Mouse (Mus musculus) midbrain, embryonic 13.5 days (tissue): ENCODE data around the gene Mei1. TPM values are rescaled to one million over a fixed set of nuclear protein-coding genes. Genes with fewer than 3 reads are reported as not detected.
A peak's percentile ranks its signal among the peaks of the same experiment; 100 is the strongest.

Experiments
- ATAC-seq: fragments of 200-750 bp; cut with Nextera tagmentation; 2 replicates; pipeline ENCODE4 v1.8.0; 2017; ENCODE audit warnings: mild to moderate bottlenecking, moderate TSS enrichment, moderate library complexity
- H3K27ac ChIP-seq: fragments of 300-500 bp; sonication (generic); 2 replicates; pipeline ENCODE4 v1.5.1; 2015; ENCODE audit warnings: inconsistent platforms, mild to moderate bottlenecking, moderate library complexity
- H3K27me3 ChIP-seq: fragments of 300-500 bp; sonication (generic); 2 replicates; pipeline ENCODE4 v1.6.1; 2015; ENCODE audit warnings: mild to moderate bottlenecking, inconsistent platforms
- H3K36me3 ChIP-seq: fragments of 300-500 bp; sonication (generic); 2 replicates; pipeline ENCODE4 v1.6.1; 2015; ENCODE audit warnings: mild to moderate bottlenecking, inconsistent platforms
- H3K4me1 ChIP-seq: fragments of 300-500 bp; sonication (generic); replicated peaks from 2 replicates; pipeline ENCODE4 v1.6.1; 2015; ENCODE audit warnings: inconsistent platforms
- H3K4me2 ChIP-seq: fragments of 300-500 bp; sonication (generic); replicated peaks from 2 replicates; pipeline ENCODE4 v1.6.1; 2015; ENCODE audit warnings: moderate library complexity, mild to moderate bottlenecking, inconsistent platforms
- H3K4me3 ChIP-seq: fragments of 300-500 bp; sonication (generic); replicated peaks from 2 replicates; pipeline ENCODE4 v1.5.1; 2015; ENCODE audit warnings: mild to moderate bottlenecking, inconsistent platforms
- H3K9ac ChIP-seq: fragments of 300-500 bp; sonication (generic); replicated peaks from 2 replicates; pipeline ENCODE4 v1.6.1; 2015; ENCODE audit warnings: mild to moderate bottlenecking, inconsistent platforms
- H3K9me3 ChIP-seq: fragments of 300-500 bp; sonication (generic); 2 replicates; pipeline ENCODE4 v1.6.1; 2016; ENCODE audit warnings: mild to moderate bottlenecking, inconsistent platforms
- WGBS: fragments of 180-500 bp; shearing (Covaris S2); methylation state at CpG from one replicate; pipeline ENCODE4 v1.1.7; 2015; 5-methylcytosine and 5-hydroxymethylcytosine counted together
- polyA plus RNA-seq: library from polyadenylated mRNA; unstranded; fragments of >200 nt; fragmentation: Nextera tagmentation; extraction: Ambion mirVana; gene quantifications from 2 replicates; pipeline ENCODE4 v1.2.1, GENCODE M21; 2015

The Mei1 gene
- 0.05 TPM in 1 of 2 replicates, not detected in the other for polyA plus RNA-seq

GRCm38 (mm10) chr15:82069898-82070297 is at the start of gene Mei1:
Mei1 (plus strand) TSS chr15:82069996.
- no peak for ATAC-seq
- H3K9ac ChIP-seq, result no peak within 1 kb of the TSS
- no peak within 1 kb of the TSS for H3K27ac ChIP-seq
- peak within 1 kb of the TSS; percentile 42 for H3K4me2 ChIP-seq
- 28% methylated on average over 40 of the region's 40 CpGs for WGBS
- H3K36me3 ChIP-seq, result no peaks in the 10 kb centered on the region
- H3K4me3 ChIP-seq, result peak within 1 kb of the TSS; percentile 15; the same call in 1 of the 2 replicates
- H3K9me3 ChIP-seq, result no peaks in the 10 kb centered on the region
- 0 out of 2 replicates have a peak, but pooled peaks cover 4% of the 10 kb centered on the region for H3K4me1 ChIP-seq
- H3K27me3 ChIP-seq, result peaks cover 33% of the 10 kb centered on the region

- Histone ChIP-seq H3K27ac (no peak overlapping the region), H3K4me1 (0 out of 2 replicates have a peak, but pooled peaks cover under 1% of the 10 kb centered on the region), H3K9me3 (no peaks in the 10 kb centered on the region), H3K36me3 (peaks cover 74% of the 10 kb centered on the region), H3K27me3 (no peaks in the 10 kb centered on the region), H3K4me3 (no peak overlapping the region), H3K4me2 (no peak overlapping the region), H3K9ac (no peak overlapping the region)
- 95% methylated on average over 13 of the region's 13 CpGs for WGBS
- no peak for ATAC-seq
These were observed 47.2 kb upstream of the Mei1 start for GRCm38 (mm10) chr15:82022535-82023088.

- Histone ChIP-seq H3K27me3 (no peaks in the 10 kb centered on the region), H3K4me1 (no peaks in the 10 kb centered on the region), H3K9me3 (no peaks in the 10 kb centered on the region), H3K4me3 (no peak overlapping the region), H3K4me2 (no peak overlapping the region), H3K27ac (no peak overlapping the region), H3K36me3 (peaks cover 85% of the 10 kb centered on the region), H3K9ac (no peak overlapping the region)
- 88% methylated on average over 6 of the region's 6 CpGs for WGBS
- no peak for ATAC-seq
These were observed 45.7 kb upstream of the Mei1 start for GRCm38 (mm10) chr15:82023965-82024635.

GRCm38 (mm10) chr15:82027276-82027675 is 42.5 kb upstream of the Mei1 start:
- Histone ChIP-seq H3K36me3 (peaks cover 98% of the 10 kb centered on the region), H3K4me3 (no peak overlapping the region), H3K4me1 (no peaks in the 10 kb centered on the region), H3K27me3 (no peaks in the 10 kb centered on the region), H3K9ac (no peak overlapping the region), H3K4me2 (no peak overlapping the region), H3K27ac (no peak overlapping the region), H3K9me3 (no peaks in the 10 kb centered on the region)
- no peak for ATAC-seq
- 95% methylated on average over 7 of the region's 7 CpGs for WGBS

GRCm38 (mm10) chr15:82027726-82028125 is 42.1 kb upstream of the Mei1 start:
- ATAC-seq, result no peak
- no peaks in the 10 kb centered on the region for H3K4me1 ChIP-seq
- 94% methylated on average over 7 of the region's 7 CpGs for WGBS
- H3K27ac ChIP-seq, result no peak overlapping the region
- no peak overlapping the region for H3K4me2 ChIP-seq
- peaks cover 98% of the 10 kb centered on the region for H3K36me3 ChIP-seq
- H3K9ac ChIP-seq, result no peak overlapping the region
- H3K9me3 ChIP-seq, result no peaks in the 10 kb centered on the region
- H3K27me3 ChIP-seq, result no peaks in the 10 kb centered on the region
- H3K4me3 ChIP-seq, result no peak overlapping the region

- Histone ChIP-seq H3K9ac (no peak overlapping the region), H3K27ac (no peak overlapping the region), H3K4me2 (no peak overlapping the region), H3K27me3 (no peaks in the 10 kb centered on the region), H3K4me3 (no peak overlapping the region), H3K9me3 (no peaks in the 10 kb centered on the region), H3K36me3 (peaks cover 83% of the 10 kb centered on the region), H3K4me1 (no peaks in the 10 kb centered on the region)
- WGBS, result 89% methylated on average over 7 of the region's 7 CpGs
- no peak for ATAC-seq
These were observed 37.4 kb upstream of the Mei1 start for GRCm38 (mm10) chr15:82032386-82032785.

- 95% methylated on average over 4 of the region's 4 CpGs for WGBS
- H3K36me3 ChIP-seq, result peaks cover 83% of the 10 kb centered on the region
These were observed 36.0 kb upstream of the Mei1 start, which contains the start of gene Desi1 for GRCm38 (mm10) chr15:82033762-82034161. Desi1 (minus strand) TSS chr15:82033862.

GRCm38 (mm10) chr15:82035904-82036689 is 33.7 kb upstream of the Mei1 start:
- Histone ChIP-seq H3K4me2 (no peak overlapping the region), H3K27ac (no peak overlapping the region), H3K27me3 (no peaks in the 10 kb centered on the region), H3K36me3 (peaks cover 83% of the 10 kb centered on the region), H3K9ac (no peak overlapping the region), H3K4me3 (no peak overlapping the region), H3K9me3 (no peaks in the 10 kb centered on the region), H3K4me1 (no peaks in the 10 kb centered on the region)
- ATAC-seq, result no peak
- WGBS, result 84% methylated on average over 12 of the region's 12 CpGs

More at GRCm38 (mm10) chr15:82033762-82034161, 36.0 kb upstream of the Mei1 start, which contains the start of gene Desi1:
- ATAC-seq, result no peak
- no peak within 1 kb of the TSS for H3K27ac ChIP-seq
- H3K9me3 ChIP-seq, result no peaks in the 10 kb centered on the region
- no peaks in the 10 kb centered on the region for H3K4me1 ChIP-seq
- no peak within 1 kb of the TSS for H3K9ac ChIP-seq
- H3K4me2 ChIP-seq, result no peak within 1 kb of the TSS
- no peak within 1 kb of the TSS for H3K4me3 ChIP-seq
- no peaks in the 10 kb centered on the region for H3K27me3 ChIP-seq

GRCm38 (mm10) chr15:82040650-82041049 is 29.1 kb upstream of the Mei1 start:
- no peak for ATAC-seq
- no peak overlapping the region for H3K9ac ChIP-seq
- no peaks in the 10 kb centered on the region for H3K9me3 ChIP-seq
- H3K27me3 ChIP-seq, result no peaks in the 10 kb centered on the region
- peaks cover 11% of the 10 kb centered on the region for H3K4me1 ChIP-seq
- no peak overlapping the region for H3K27ac ChIP-seq
- WGBS, result 86% methylated on average over 1 of the region's 1 CpGs
- peaks cover 62% of the 10 kb centered on the region for H3K36me3 ChIP-seq
- no peak overlapping the region for H3K4me2 ChIP-seq
- H3K4me3 ChIP-seq, result no peak overlapping the region

GRCm38 (mm10) chr15:82044166-82044784 is 25.5 kb upstream of the Mei1 start:
- no peak overlapping the region for H3K4me2 ChIP-seq
- H3K9me3 ChIP-seq, result no peaks in the 10 kb centered on the region
- H3K36me3 ChIP-seq, result peaks cover 31% of the 10 kb centered on the region
- no peak overlapping the region for H3K9ac ChIP-seq
- ATAC-seq, result no peak
- WGBS, result 97% methylated on average over 7 of the region's 7 CpGs
- peaks cover 28% of the 10 kb centered on the region for H3K4me1 ChIP-seq
- H3K27ac ChIP-seq, result no peak overlapping the region
- H3K27me3 ChIP-seq, result no peaks in the 10 kb centered on the region
- no peak overlapping the region for H3K4me3 ChIP-seq

GRCm38 (mm10) chr15:82046246-82046891 is 23.4 kb upstream of the Mei1 start:
- Histone ChIP-seq H3K36me3 (peaks cover 14% of the 10 kb centered on the region), H3K9ac (peak overlapping the region; percentile 98), H3K27me3 (no peaks in the 10 kb centered on the region), H3K4me3 (peak overlapping the region; percentile 100), H3K27ac (no peak overlapping the region), H3K9me3 (no peaks in the 10 kb centered on the region), H3K4me2 (peak overlapping the region; percentile 98), H3K4me1 (peaks cover 28% of the 10 kb centered on the region)
- ATAC-seq, result no peak
- 6% methylated on average over 26 of the region's 26 CpGs for whole genome bisulfite sequencing
